Mouse (Mus musculus): ENCODE data around the gene Klhl8. TPM values are rescaled to one million over a fixed set of nuclear protein-coding genes. Genes with fewer than 3 reads are reported as not detected.

The Klhl8 gene
- polyA plus RNA-seq, 1 experiment from 2014 or later = 12.3 TPM

DNA sequence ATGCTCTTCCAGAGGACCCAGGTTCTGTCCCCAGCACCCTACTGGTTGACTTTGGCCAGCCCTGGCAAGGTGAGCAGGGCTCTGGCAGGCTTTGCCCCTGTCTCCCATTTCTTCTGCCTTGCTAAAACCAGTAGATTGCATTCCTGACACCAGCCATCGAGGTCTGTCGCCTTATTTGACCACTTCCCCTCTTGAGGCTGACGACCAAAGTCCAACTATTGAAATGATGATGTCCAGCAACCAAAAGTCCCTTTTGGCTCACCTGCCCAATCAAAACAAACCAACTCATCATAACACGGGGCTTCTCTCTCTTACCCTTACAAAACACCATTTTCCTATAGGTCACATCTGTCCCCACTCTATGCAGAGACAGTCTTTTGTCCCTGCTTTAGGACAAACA lies 2.1 kb upstream of the Klhl8 start:
- H3K9ac ChIP-seq = no peak overlapping the region
- H3K36me3 ChIP-seq = no peaks in the 10 kb centered on the region
- no peak overlapping the region for H3K4me3 ChIP-seq
- H3K27ac ChIP-seq = no peak overlapping the region
- H3K9me3 ChIP-seq = no peaks in the 10 kb centered on the region
- no peak overlapping the region for H3K4me2 ChIP-seq (replicated peaks)
- ATAC-seq (ENCODE audit: low FRiP score, low read depth) = no peak
- 65% methylated on average over 4 of the region's 4 CpGs for WGBS
- H3K4me1 ChIP-seq = peaks cover 24% of the 10 kb centered on the region
- peaks cover 3% of the 10 kb centered on the region; the same call in 1 of the 2 replicates for H3K27me3 ChIP-seq

DNA sequence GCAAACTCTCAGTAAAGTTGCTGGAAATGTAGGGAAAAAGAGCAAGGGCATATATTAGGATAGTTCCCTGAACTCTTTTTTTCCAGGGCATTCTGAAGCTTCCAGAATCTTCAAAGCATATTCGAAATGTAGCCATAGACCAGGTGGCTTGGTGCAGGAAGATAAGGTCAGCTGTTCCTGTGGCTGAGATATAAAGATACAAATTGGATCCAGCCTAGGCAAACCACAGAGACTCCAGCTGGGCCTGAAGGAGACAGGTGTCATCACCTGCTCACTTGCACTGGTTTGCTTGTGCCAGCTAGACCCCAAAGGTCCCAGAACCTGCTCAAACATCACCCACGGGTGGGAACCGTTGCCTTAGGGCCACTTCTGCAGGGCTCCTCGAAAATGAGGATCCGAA lies 496 bp upstream of the Klhl8 start:
- Histone ChIP-seq H3K4me3 (peak overlapping the region; percentile 84), H3K9me3 (no peaks in the 10 kb centered on the region), H3K4me1 (peaks cover 13% of the 10 kb centered on the region), H3K9ac (no peak overlapping the region), H3K36me3 (no peaks in the 10 kb centered on the region), H3K27me3 (peaks cover 3% of the 10 kb centered on the region; the same call in 1 of the 2 replicates), H3K4me2 (replicated peaks) (peak overlapping the region; percentile 79), H3K27ac (no peak overlapping the region)
- WGBS = 81% methylated on average over 5 of the region's 5 CpGs
- 0 out of 2 replicates have a peak, but pooled peaks have one; percentile 1 for ATAC-seq (ENCODE audit: low FRiP score, low read depth)

DNA sequence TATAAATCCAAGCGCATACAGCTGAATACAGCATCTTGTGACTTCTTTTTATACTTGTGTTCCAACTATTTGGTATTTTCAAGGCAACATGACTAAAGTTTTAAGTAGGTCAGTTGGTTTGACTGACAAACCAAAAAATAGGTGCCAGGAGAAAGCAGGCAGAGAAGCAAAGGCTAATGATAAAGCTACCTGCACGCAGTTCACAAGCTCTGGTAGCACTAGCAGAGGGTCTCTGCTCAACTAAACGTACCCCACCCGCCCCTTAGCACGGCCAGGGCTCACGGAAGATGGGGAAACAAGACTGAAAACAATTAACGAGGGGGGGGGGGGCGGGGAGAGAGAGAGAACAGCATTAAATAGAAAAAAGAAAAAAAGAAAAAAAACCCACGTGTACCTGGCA lies 903 bp downstream of the Klhl8 start:
- Histone ChIP-seq H3K9ac (peak overlapping the region; percentile 85), H3K27me3 (peaks cover 3% of the 10 kb centered on the region; the same call in 1 of the 2 replicates), H3K4me2 (replicated peaks) (peak overlapping the region; percentile 79), H3K36me3 (no peaks in the 10 kb centered on the region), H3K4me1 (peaks cover 12% of the 10 kb centered on the region), H3K27ac (no peak overlapping the region), H3K4me3 (peak overlapping the region; percentile 84), H3K9me3 (no peaks in the 10 kb centered on the region)
- 19% methylated on average over 6 of the region's 9 CpGs for WGBS
- no peak for ATAC-seq (ENCODE audit: low FRiP score, low read depth)

DNA sequence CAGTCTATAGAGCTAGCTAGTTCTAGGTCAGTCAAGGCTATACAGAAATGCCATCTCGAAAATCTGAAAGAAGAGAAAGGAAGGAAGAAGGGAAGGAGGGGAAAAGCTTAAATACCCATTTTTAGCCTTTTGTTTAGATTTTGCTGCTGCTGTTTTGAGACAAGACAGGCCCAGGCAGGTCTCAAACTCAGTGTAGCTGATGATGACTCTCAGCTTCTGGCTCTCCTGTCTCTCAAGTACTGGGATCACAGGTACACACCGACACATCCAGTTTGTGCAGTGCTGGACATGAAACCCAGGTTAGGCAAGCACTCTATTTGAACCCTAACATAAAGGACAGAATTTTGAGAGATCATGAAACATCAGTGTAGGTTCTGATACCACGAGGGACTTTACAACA lies 1.6 kb downstream of the Klhl8 start:
- Histone ChIP-seq H3K27ac (no peak overlapping the region), H3K9me3 (no peaks in the 10 kb centered on the region), H3K27me3 (peaks cover 3% of the 10 kb centered on the region; the same call in 1 of the 2 replicates), H3K4me3 (no peak overlapping the region), H3K4me2 (replicated peaks) (peak overlapping the region; percentile 12; the same call in 1 of the 2 replicates), H3K36me3 (no peaks in the 10 kb centered on the region), H3K9ac (no peak overlapping the region), H3K4me1 (peaks cover 12% of the 10 kb centered on the region)
- ATAC-seq (ENCODE audit: low FRiP score, low read depth) = no peak
- WGBS = 67% methylated on average over 3 of the region's 3 CpGs

GRCm38 (mm10) chr5:103908851-103909250 lies 2.2 kb downstream of the Klhl8 start:
- Histone ChIP-seq H3K27ac (no peak overlapping the region), H3K4me2 (replicated peaks) (no peak overlapping the region), H3K4me1 (peaks cover 12% of the 10 kb centered on the region), H3K9me3 (no peaks in the 10 kb centered on the region), H3K4me3 (no peak overlapping the region), H3K9ac (no peak overlapping the region), H3K27me3 (peaks cover 3% of the 10 kb centered on the region; the same call in 1 of the 2 replicates), H3K36me3 (no peaks in the 10 kb centered on the region)
- no peak for ATAC-seq (ENCODE audit: low FRiP score, low read depth)
- 33% methylated on average over 7 of the region's 7 CpGs for WGBS

DNA sequence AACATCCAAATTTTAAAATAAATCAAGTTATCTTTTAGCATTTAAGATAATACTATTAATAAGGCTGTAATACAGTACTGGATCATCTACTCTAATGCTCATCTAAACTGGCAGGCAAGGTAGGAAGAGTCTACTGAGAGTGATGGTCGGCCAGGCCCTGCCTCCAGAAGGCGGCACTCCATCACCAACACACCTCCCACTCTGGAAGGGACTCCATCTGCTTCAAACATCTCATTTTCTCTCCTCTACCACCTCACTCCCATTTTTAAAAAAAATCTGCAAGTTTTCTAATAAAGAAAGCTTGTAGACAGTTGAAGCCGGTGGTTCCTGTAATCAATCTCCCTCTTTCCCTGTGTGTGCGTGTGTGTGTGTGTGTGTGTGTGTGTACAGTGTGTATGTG lies 3.2 kb downstream of the Klhl8 start:
- H3K4me1 ChIP-seq = peaks cover 12% of the 10 kb centered on the region
- ATAC-seq (ENCODE audit: low FRiP score, low read depth) = no peak
- WGBS = 77% methylated on average over 4 of the region's 4 CpGs

DNA sequence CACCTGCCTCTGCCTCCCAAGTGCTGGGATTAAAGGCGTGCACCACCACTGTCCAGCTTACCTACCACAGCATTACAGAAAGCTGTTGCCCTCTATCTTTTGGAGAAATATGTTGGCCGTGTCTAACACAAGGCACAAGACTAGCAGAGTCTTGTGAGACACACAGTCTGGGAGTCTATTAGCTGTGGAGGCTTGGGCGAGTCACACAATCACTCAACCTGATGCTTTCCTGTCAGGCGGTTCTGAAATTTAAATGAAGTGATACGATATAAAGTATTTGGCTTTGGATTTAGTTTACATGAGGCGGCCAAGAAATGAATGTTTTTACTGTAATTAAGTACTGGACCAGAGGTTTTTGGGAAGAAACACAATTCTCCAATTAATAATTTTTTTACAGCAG lies 4.9 kb downstream of the Klhl8 start:
- H3K27ac ChIP-seq = no peak overlapping the region
- ATAC-seq (ENCODE audit: low FRiP score, low read depth) = no peak
- no peak overlapping the region for H3K4me2 ChIP-seq (replicated peaks)
- no peak overlapping the region for H3K9ac ChIP-seq
- H3K4me1 ChIP-seq = peaks cover 12% of the 10 kb centered on the region
- H3K9me3 ChIP-seq = no peaks in the 10 kb centered on the region
- 90% methylated on average over 6 of the region's 6 CpGs for WGBS
- H3K36me3 ChIP-seq = no peaks in the 10 kb centered on the region
- no peak overlapping the region for H3K4me3 ChIP-seq
- no peaks in the 10 kb centered on the region for H3K27me3 ChIP-seq

More for the DNA sequence above, 3.2 kb downstream of the Klhl8 start:
- H3K27me3 ChIP-seq = peaks cover 3% of the 10 kb centered on the region; the same call in 1 of the 2 replicates
- no peak overlapping the region for H3K4me2 ChIP-seq (replicated peaks)
- no peak overlapping the region for H3K4me3 ChIP-seq
- H3K36me3 ChIP-seq = no peaks in the 10 kb centered on the region
- no peak overlapping the region for H3K9ac ChIP-seq
- H3K27ac ChIP-seq = no peak overlapping the region
- no peaks in the 10 kb centered on the region for H3K9me3 ChIP-seq

DNA sequence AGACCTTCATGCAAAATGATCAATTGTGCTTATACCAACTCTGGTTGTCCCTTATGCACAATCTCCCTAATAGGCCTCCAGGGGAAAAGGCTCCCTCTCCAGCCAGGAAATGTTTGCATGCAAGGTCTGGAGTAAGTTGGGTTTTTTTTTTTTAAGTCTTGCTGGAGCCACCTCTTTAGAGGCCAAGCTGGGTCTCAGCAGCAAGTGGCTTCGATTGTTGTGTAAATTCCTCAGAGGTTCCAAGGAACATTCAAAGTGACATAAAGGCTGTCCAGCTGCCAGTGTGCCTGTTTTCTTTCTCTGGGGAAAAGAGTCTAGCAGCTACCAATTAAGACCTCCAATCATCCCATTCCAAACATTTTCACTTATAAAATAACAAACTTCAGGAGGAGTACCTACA lies 12.7 kb downstream of the Klhl8 start:
- H3K27ac ChIP-seq = no peak overlapping the region
- H3K4me1 ChIP-seq = no peaks in the 10 kb centered on the region
- no peaks in the 10 kb centered on the region for H3K36me3 ChIP-seq
- no peak overlapping the region for H3K4me2 ChIP-seq (replicated peaks)
- H3K9ac ChIP-seq = no peak overlapping the region
- 25% methylated on average over 1 of the region's 1 CpGs for WGBS
- no peak for ATAC-seq (ENCODE audit: low FRiP score, low read depth)
- H3K27me3 ChIP-seq = no peaks in the 10 kb centered on the region
- H3K4me3 ChIP-seq = no peak overlapping the region
- no peaks in the 10 kb centered on the region for H3K9me3 ChIP-seq

DNA sequence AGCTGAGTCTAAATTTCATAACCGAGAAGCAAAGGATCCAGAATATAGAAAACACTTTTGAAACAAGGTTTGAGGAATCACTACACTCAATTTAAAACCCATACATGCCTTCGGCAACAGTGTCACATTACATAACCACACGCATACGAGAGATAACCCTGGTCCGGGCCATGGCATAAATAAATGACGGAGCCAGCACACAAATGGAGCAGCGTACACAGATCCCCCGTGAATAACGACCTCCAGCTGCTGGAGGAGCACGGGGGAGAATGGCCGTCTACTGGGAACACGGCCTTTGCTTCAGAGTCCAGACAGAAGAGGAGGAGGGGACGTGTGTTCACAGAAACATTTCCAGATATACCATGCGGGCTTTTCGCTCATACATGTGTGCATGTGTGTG lies 21.3 kb downstream of the Klhl8 start:
- no peak overlapping the region for H3K4me3 ChIP-seq
- peaks cover 10% of the 10 kb centered on the region; the same call in 1 of the 2 replicates for H3K36me3 ChIP-seq
- H3K4me1 ChIP-seq = peaks cover 8% of the 10 kb centered on the region; the same call in 1 of the 2 replicates
- no peaks in the 10 kb centered on the region for H3K9me3 ChIP-seq
- WGBS = 39% methylated on average over 15 of the region's 15 CpGs
- H3K27ac ChIP-seq = no peak overlapping the region
- H3K4me2 ChIP-seq (replicated peaks) = no peak overlapping the region
- H3K27me3 ChIP-seq = no peaks in the 10 kb centered on the region
- no peak overlapping the region for H3K9ac ChIP-seq
- ATAC-seq (ENCODE audit: low FRiP score, low read depth) = no peak

DNA sequence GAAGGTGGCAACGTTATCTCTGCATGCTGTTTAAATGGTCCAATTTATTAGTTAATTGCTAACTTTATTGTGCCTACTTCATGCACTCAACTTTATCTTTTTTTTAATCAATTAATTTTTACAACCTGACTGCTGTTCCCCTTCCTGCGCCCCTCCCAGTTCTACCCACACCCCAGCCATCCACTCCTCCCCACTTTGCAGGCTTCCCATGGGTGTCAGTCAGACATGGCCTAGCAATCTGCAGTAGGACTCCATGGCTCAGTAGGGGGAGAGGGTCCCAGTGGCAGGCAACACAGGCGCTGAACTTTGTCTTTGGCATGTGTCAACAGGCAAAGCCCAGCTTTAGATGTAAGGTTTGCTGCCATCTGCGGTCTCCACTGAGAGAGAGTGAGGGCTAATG lies 47.3 kb downstream of the Klhl8 start:
- no peak for ATAC-seq (ENCODE audit: low FRiP score, low read depth)
- peaks cover 8% of the 10 kb centered on the region; the same call in 1 of the 2 replicates for H3K36me3 ChIP-seq
- WGBS = 80% methylated on average over 4 of the region's 4 CpGs
- H3K4me2 ChIP-seq (replicated peaks) = no peak overlapping the region
- no peak overlapping the region for H3K9ac ChIP-seq
- H3K4me1 ChIP-seq = peaks cover 10% of the 10 kb centered on the region
- H3K27me3 ChIP-seq = no peaks in the 10 kb centered on the region
- H3K27ac ChIP-seq = no peak overlapping the region
- no peak overlapping the region for H3K4me3 ChIP-seq
- H3K9me3 ChIP-seq = no peaks in the 10 kb centered on the region

DNA sequence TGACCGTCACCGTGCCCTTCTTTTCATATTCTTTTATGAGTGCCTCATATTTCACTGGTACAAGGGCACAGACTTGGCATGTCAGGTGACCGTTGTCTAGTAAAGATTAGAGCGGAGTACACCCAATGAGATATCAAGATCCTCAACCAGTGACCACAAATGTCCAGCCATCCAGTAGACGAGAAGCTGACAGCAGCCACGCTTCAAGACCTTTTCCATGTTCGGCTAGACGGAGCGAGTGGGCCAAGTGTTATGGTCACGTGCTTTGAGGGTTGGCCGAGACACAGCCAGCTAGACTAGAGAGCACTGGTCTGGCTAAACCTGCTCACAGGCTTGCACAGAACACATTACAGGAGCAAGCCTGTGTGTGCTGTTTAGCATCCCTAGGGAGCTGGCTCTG lies 50.4 kb downstream of the Klhl8 start:
- H3K36me3 ChIP-seq = peaks cover 4% of the 10 kb centered on the region; the same call in 1 of the 2 replicates
- H3K27me3 ChIP-seq = no peaks in the 10 kb centered on the region
- H3K9ac ChIP-seq = no peak overlapping the region
- no peak overlapping the region for H3K27ac ChIP-seq
- no peak overlapping the region for H3K4me2 ChIP-seq (replicated peaks)
- no peak overlapping the region for H3K4me3 ChIP-seq
- no peaks in the 10 kb centered on the region for H3K9me3 ChIP-seq
- H3K4me1 ChIP-seq = peaks cover 5% of the 10 kb centered on the region
- ATAC-seq (ENCODE audit: low FRiP score, low read depth) = no peak
- 92% methylated on average over 11 of the region's 11 CpGs for WGBS

GRCm38 (mm10) chr5:103857151-103857550 lies 53.9 kb downstream of the Klhl8 start:
- Histone ChIP-seq H3K9me3 (no peaks in the 10 kb centered on the region), H3K27ac (no peak overlapping the region), H3K4me3 (no peak overlapping the region), H3K27me3 (no peaks in the 10 kb centered on the region), H3K4me1 (peaks cover 8% of the 10 kb centered on the region; the same call in 1 of the 2 replicates), H3K4me2 (replicated peaks) (no peak overlapping the region), H3K9ac (no peak overlapping the region), H3K36me3 (0 out of 2 replicates have a peak, but pooled peaks cover 4% of the 10 kb centered on the region)
- no peak for ATAC-seq (ENCODE audit: low FRiP score, low read depth)
- 81% methylated on average over 2 of the region's 2 CpGs for WGBS

Measured in limb, embryonic 13.5 days (tissue).